Mouse (Mus musculus) CH12.LX (cell line): ENCODE data around the gene Cnot6. TPM values are rescaled to one million over a fixed set of nuclear protein-coding genes. Genes with fewer than 3 reads are reported as not detected.

ENCODE experiments used
- DNase-seq: peaks from one replicate; pipeline ENCODE4 v3.0.0-alpha.2; 2013; ENCODE audit errors: extremely low read depth
- H3K27ac ChIP-seq: 2 replicates; pipeline ENCODE4 v1.5.1; 2012; ENCODE audit warnings: low read depth, mild to moderate bottlenecking, control low read depth, moderate library complexity; ENCODE audit not compliant: insufficient read depth
- H3K27me3 ChIP-seq: replicated peaks from 2 replicates; pipeline ENCODE3; 2012; ENCODE audit warnings: inconsistent platforms
- H3K36me3 ChIP-seq, 2 experiments: replicated peaks in 1 of 2; 2 replicates each; pipeline versions ENCODE3 to v1.6.1; 2012; ENCODE audit warnings: inconsistent platforms in 1 of 2, low read length in 1 of 2, mild to moderate bottlenecking in 1 of 2, mixed read lengths in 1 of 2, moderate library complexity in 1 of 2; ENCODE audit not compliant: control insufficient read depth in 1 of 2, insufficient read depth in 1 of 2
- H3K4me1 ChIP-seq, 2 experiments: 2 replicates each; pipeline ENCODE4 v1.6.1; 2012; ENCODE audit warnings: inconsistent platforms in 1 of 2, moderate library complexity in 1 of 2; ENCODE audit not compliant: insufficient read depth in 2 of 2, control insufficient read depth in 1 of 2
- H3K4me2 ChIP-seq: 2 replicates; pipeline ENCODE4 v1.6.1; 2012; ENCODE audit warnings: low read depth, mild to moderate bottlenecking, control low read depth; ENCODE audit not compliant: poor library complexity, insufficient read depth, severe bottlenecking
- H3K4me3 ChIP-seq, 3 experiments: fragments of 150-350 bp in 1 of 3; sonication (generic) in 1 of 3; replicated peaks in 1 of 3; 2 replicates each; pipeline versions ENCODE3 to v1.5.1; 2011 to 2012; ENCODE audit warnings: low read depth in 2 of 3, low read length in 2 of 3, mild to moderate bottlenecking in 2 of 3, moderate library complexity in 2 of 3, control low read depth in 1 of 3, improper control_type of control experiment in 1 of 3, inconsistent platforms in 1 of 3, mixed read lengths in 1 of 3; ENCODE audit not compliant: poor library complexity in 1 of 3
- H3K79me2 ChIP-seq: replicated peaks from 2 replicates; pipeline ENCODE4 v1.6.1; 2012; ENCODE audit warnings: mild to moderate bottlenecking, moderate library complexity; ENCODE audit not compliant: control insufficient read depth, poor library complexity, insufficient read depth, severe bottlenecking; ENCODE audit errors: extremely low read depth
- H3K9ac ChIP-seq: 2 replicates; pipeline ENCODE4 v1.6.1; 2012; ENCODE audit warnings: low read depth, mild to moderate bottlenecking, control low read depth, moderate library complexity; ENCODE audit not compliant: insufficient read depth
- H3K9me3 ChIP-seq: replicated peaks from 2 replicates; pipeline ENCODE3; 2012; ENCODE audit warnings: low read length, inconsistent platforms, mixed read lengths
- BHLHE40 ChIP-seq: IDR thresholded peaks from 2 replicates; pipeline ENCODE4 v1.6.1; 2011; ENCODE audit warnings: mild to moderate bottlenecking, low read depth, low read length, improper control_type of control experiment
- E2F4 ChIP-seq: IDR thresholded peaks from 2 replicates; pipeline ENCODE4 v1.6.1; 2011; ENCODE audit warnings: low read depth, low read length, improper control_type of control experiment; ENCODE audit not compliant: insufficient replicate concordance
- ETS1 ChIP-seq: conservative IDR thresholded peaks from 2 replicates; pipeline ENCODE4 v1.6.1; 2012; ENCODE audit warnings: low read depth, mild to moderate bottlenecking, inconsistent platforms, low read length, improper control_type of control experiment, moderate library complexity
- GABPA ChIP-seq: IDR thresholded peaks from 2 replicates; pipeline ENCODE4 v1.6.1; 2012; ENCODE audit warnings: low read depth, low read length, improper control_type of control experiment, inconsistent platforms; ENCODE audit not compliant: insufficient replicate concordance
- JUND ChIP-seq: conservative IDR thresholded peaks from 2 replicates; pipeline ENCODE4 v1.6.1; 2011; ENCODE audit warnings: low read depth, low read length, improper control_type of control experiment
- KAT2A ChIP-seq: IDR thresholded peaks from 2 replicates; pipeline ENCODE4 v1.6.1; 2012; ENCODE audit warnings: low read length, improper control_type of control experiment, inconsistent platforms; ENCODE audit not compliant: insufficient replicate concordance
- MAX ChIP-seq: IDR thresholded peaks from 2 replicates; pipeline ENCODE4 v1.6.1; 2011; ENCODE audit warnings: low read length, improper control_type of control experiment
- MEF2A ChIP-seq: IDR thresholded peaks from 2 replicates; pipeline ENCODE4 v1.6.1; 2014; ENCODE audit warnings: low read depth, mild to moderate bottlenecking, inconsistent platforms, low read length, improper control_type of control experiment, borderline replicate concordance
- MXI1 ChIP-seq: IDR thresholded peaks from 2 replicates; pipeline ENCODE4 v1.6.1; 2011; ENCODE audit warnings: mild to moderate bottlenecking, low read depth, low read length, improper control_type of control experiment
- MYC ChIP-seq: IDR thresholded peaks from 2 replicates; pipeline ENCODE4 v1.6.1; 2011; ENCODE audit warnings: low read depth, mild to moderate bottlenecking, improper control_type of control experiment, low read length
- NRF1 ChIP-seq: IDR thresholded peaks from 2 replicates; pipeline ENCODE4 v1.6.1; 2014; ENCODE audit warnings: low read depth, mild to moderate bottlenecking, inconsistent platforms, low read length, improper control_type of control experiment, moderate library complexity
- PAX5 ChIP-seq: IDR thresholded peaks from 2 replicates; pipeline ENCODE4 v1.6.1; 2012; ENCODE audit warnings: low read length, inconsistent platforms, mixed read lengths
- POLR2A ChIP-seq: IDR thresholded peaks from 2 replicates; pipeline ENCODE4 v1.6.1; 2011; ENCODE audit warnings: low read depth, mild to moderate bottlenecking, improper control_type of control experiment, low read length
- POLR2AphosphoS2 ChIP-seq: IDR thresholded peaks from 2 replicates; pipeline ENCODE4 v1.6.1; 2011; ENCODE audit warnings: low read depth, low read length, improper control_type of control experiment
- RAD21 ChIP-seq: IDR thresholded peaks from 2 replicates; pipeline ENCODE4 v1.6.1; 2011; ENCODE audit warnings: low read depth, mild to moderate bottlenecking, low read length, improper control_type of control experiment, moderate library complexity
- RCOR1 ChIP-seq: conservative IDR thresholded peaks from 2 replicates; pipeline ENCODE4 v1.6.1; 2012; ENCODE audit warnings: low read depth, mild to moderate bottlenecking, inconsistent platforms, low read length, improper control_type of control experiment
- TBP ChIP-seq: conservative IDR thresholded peaks from 2 replicates; pipeline ENCODE4 v1.6.1; 2011; ENCODE audit warnings: low read depth, low read length, improper control_type of control experiment
- UBTF ChIP-seq: IDR thresholded peaks from 2 replicates; pipeline ENCODE4 v1.6.1; 2012; ENCODE audit warnings: low read depth, mild to moderate bottlenecking, inconsistent platforms, low read length, improper control_type of control experiment, moderate library complexity
- USF1 ChIP-seq: IDR thresholded peaks from 2 replicates; pipeline ENCODE4 v1.6.1; 2014; ENCODE audit warnings: low read depth, mild to moderate bottlenecking, inconsistent platforms, low read length, improper control_type of control experiment
- ZKSCAN1 ChIP-seq: IDR thresholded peaks from 2 replicates; pipeline ENCODE4 v1.6.1; 2012; ENCODE audit warnings: low read depth, inconsistent platforms, low read length, improper control_type of control experiment, borderline replicate concordance
- ZNF384 ChIP-seq: IDR thresholded peaks from 2 replicates; pipeline ENCODE4 v1.6.1; 2012; ENCODE audit warnings: low read depth, low read length, improper control_type of control experiment, inconsistent platforms
- dilution Hi-C: fragments of 300-500 bp; cut with MboI; formaldehyde crosslinking; loops from 2 replicates; pipeline ENCODE4 v1.14.3; 2020; ENCODE audit warnings: low sequenced_read_pairs; ENCODE audit not compliant: extremely low pct_unique_long_range_greater_than_20kb, extremely low pct_ligation_motif_present
- in situ Hi-C: fragments of 300-500 bp; cut with MboI; formaldehyde crosslinking; loops from 3 replicates; pipeline ENCODE4 v1.14.3; 2019; ENCODE audit warnings: low sequenced_read_pairs, low pct_ligation_motif_present, low pct_unique_long_range_greater_than_20kb, mixed read lengths
- polyA plus RNA-seq: library from polyadenylated mRNA; unstranded; fragments of >175 nt; gene quantifications from 2 replicates; pipeline ENCODE4 v1.2.1, GENCODE M21; 2012; ENCODE audit warnings: low read depth; ENCODE audit not compliant: insufficient read length
- total RNA-seq, 2 experiments: library from RNA; depleted of rRNA; stranded (reverse); fragments of 300-350 nt in 1 of 2; fragments of >200 nt in 1 of 2; gene quantifications; 2 replicates each; pipeline ENCODE4 v1.2.3; 2012 to 2014

The Cnot6 gene
- total and polyA plus RNA-seq, 3 experiments = 32.4 to 90.8 (median 85.0) TPM

GRCm38 (mm10) chr11:49738659-49739406, 26.3 kb upstream of the Cnot6 start:
- TF ChIP-seq ZNF384 (no peak), MXI1 (no peak)
- TF ChIP-seq, all 38 proteins: peak for 0
- no peak overlapping the region for H3K4me3 ChIP-seq
- peaks cover 2% of the 10 kb centered on the region for H3K27me3 ChIP-seq
- dilution Hi-C loops (no loop called here), in situ Hi-C loops (no loop called here)
- no peaks in the 10 kb centered on the region for H3K9me3 ChIP-seq
- no peak overlapping the region for H3K27ac ChIP-seq
- H3K4me1 ChIP-seq = peaks cover 0 to 9% of the 10 kb centered on the region in 2 experiments; a peak in 2 of 4 replicates
- H3K36me3 ChIP-seq = no peaks in the 10 kb centered on the region
- H3K9ac ChIP-seq = no peak overlapping the region
- H3K79me2 ChIP-seq = no peaks in the 10 kb centered on the region
- H3K4me2 ChIP-seq = no peak overlapping the region
- no peak for DNase-seq

DNA sequence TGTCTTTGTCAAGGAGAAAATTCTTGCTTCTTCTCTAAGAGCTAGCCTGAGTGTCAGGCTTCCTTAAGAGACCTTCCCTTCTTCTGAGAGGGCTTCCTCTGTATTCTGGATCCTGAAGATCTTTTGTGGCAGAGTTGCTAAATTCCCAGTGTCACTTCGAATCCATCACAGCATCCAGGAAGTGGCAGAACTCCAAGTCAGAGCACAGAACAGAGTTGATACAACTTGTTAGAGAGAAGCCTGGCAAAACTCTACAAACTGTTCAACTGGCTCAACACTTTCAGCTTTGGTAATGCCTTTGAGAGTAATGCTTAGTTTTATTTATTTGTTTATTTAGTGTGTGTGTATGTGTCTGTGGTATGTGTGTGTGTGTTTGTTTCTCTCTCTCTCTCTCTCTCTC, 25.1 kb upstream of the Cnot6 start:
- no peaks in the 10 kb centered on the region for H3K9me3 ChIP-seq
- no peaks in the 10 kb centered on the region for H3K79me2 ChIP-seq
- H3K9ac ChIP-seq = no peak overlapping the region
- H3K27ac ChIP-seq = no peak overlapping the region
- DNase-seq = no peak
- in situ Hi-C loops (no loop called here), dilution Hi-C loops (no loop called here)
- no peaks in the 10 kb centered on the region for H3K36me3 ChIP-seq
- H3K4me1 ChIP-seq = peaks cover 0 to 9% of the 10 kb centered on the region in 2 experiments; a peak in 2 of 4 replicates
- H3K4me3 ChIP-seq = no peak overlapping the region
- H3K4me2 ChIP-seq = no peak overlapping the region
- H3K27me3 ChIP-seq = no peaks in the 10 kb centered on the region
- TF ChIP-seq UBTF (no peak), POLR2A (no peak), KAT2A (no peak), RCOR1 (no peak), USF1 (no peak), POLR2AphosphoS2 (no peak), ZNF384 (no peak), RAD21 (no peak), BHLHE40 (no peak), TBP (no peak), ETS1 (no peak), ZKSCAN1 (no peak), MAX (no peak), MYC (no peak), E2F4 (no peak), PAX5 (no peak), MEF2A (no peak), GABPA (no peak), JUND (no peak), NRF1 (no peak)
